Mouse (Mus musculus) neural tube, embryonic 15.5 days (tissue): ENCODE data around the gene Yars. TPM values are rescaled to one million over a fixed set of nuclear protein-coding genes. Genes with fewer than 3 reads are reported as not detected.

Source experiments
- ATAC-seq: fragments of 200-750 bp; cut with Nextera tagmentation; 2 replicates; pipeline ENCODE4 v1.8.0; 2017; ENCODE audit warnings: mild to moderate bottlenecking, moderate TSS enrichment, moderate library complexity; ENCODE audit not compliant: low FRiP score
- H3K27ac ChIP-seq: fragments of 300-500 bp; sonication (generic); replicated peaks from 2 replicates; pipeline ENCODE4 v1.5.1; 2015; ENCODE audit warnings: mild to moderate bottlenecking, inconsistent platforms
- H3K27me3 ChIP-seq: fragments of 300-500 bp; sonication (generic); replicated peaks from 2 replicates; pipeline ENCODE4 v1.6.1; 2015; ENCODE audit warnings: inconsistent platforms
- H3K36me3 ChIP-seq: fragments of 300-500 bp; sonication (generic); 2 replicates; pipeline ENCODE4 v1.6.1; 2015; ENCODE audit warnings: inconsistent platforms
- H3K4me1 ChIP-seq: fragments of 300-500 bp; sonication (generic); 2 replicates; pipeline ENCODE4 v1.6.1; 2015; ENCODE audit warnings: inconsistent platforms
- H3K4me2 ChIP-seq: fragments of 300-500 bp; sonication (generic); 2 replicates; pipeline ENCODE4 v1.6.1; 2015; ENCODE audit warnings: inconsistent platforms, mild to moderate bottlenecking, moderate library complexity
- H3K4me3 ChIP-seq: fragments of 300-500 bp; sonication (generic); replicated peaks from 2 replicates; pipeline ENCODE4 v1.5.1; 2015; ENCODE audit warnings: mild to moderate bottlenecking, inconsistent platforms
- H3K9ac ChIP-seq: fragments of 300-500 bp; sonication (generic); replicated peaks from 2 replicates; pipeline ENCODE4 v1.6.1; 2015; ENCODE audit warnings: mild to moderate bottlenecking, inconsistent platforms
- H3K9me3 ChIP-seq: fragments of 300-500 bp; sonication (generic); replicated peaks from 2 replicates; pipeline ENCODE4 v1.6.1; 2016; ENCODE audit warnings: inconsistent platforms
- WGBS: fragments of 180-500 bp; shearing (Covaris S2); methylation state at CpG from one replicate; pipeline ENCODE4 v1.1.7; 2015; ENCODE audit warnings: mixed read lengths; 5-methylcytosine and 5-hydroxymethylcytosine counted together
- polyA plus RNA-seq: library from polyadenylated mRNA; unstranded; fragments of >200 nt; fragmentation: Nextera tagmentation; extraction: Ambion mirVana; gene quantifications from 2 replicates; pipeline ENCODE4 v1.2.1, GENCODE M21; 2015

The Yars gene
- polyA plus RNA-seq, 1 experiment from 2014 or later = 111 TPM

GRCm38 (mm10) chr4:129232561-129233360 is 43.2 kb downstream of the Yars start:
- 76% methylated on average over 9 of the region's 9 CpGs for WGBS
- Histone ChIP-seq H3K4me3 (no peak overlapping the region), H3K9me3 (no peaks in the 10 kb centered on the region), H3K27ac (no peak overlapping the region), H3K4me1 (peaks cover 34% of the 10 kb centered on the region), H3K4me2 (no peak overlapping the region), H3K27me3 (no peaks in the 10 kb centered on the region), H3K36me3 (no peaks in the 10 kb centered on the region), H3K9ac (no peak overlapping the region)
- ATAC-seq = no peak

GRCm38 (mm10) chr4:129234488-129234887 is 44.9 kb downstream of the Yars start:
- no peaks in the 10 kb centered on the region for H3K36me3 ChIP-seq

GRCm38 (mm10) chr4:129235147-129235546 is 45.6 kb downstream of the Yars start:
- no peak for ATAC-seq
- WGBS = 85% methylated on average over 3 of the region's 3 CpGs
- no peaks in the 10 kb centered on the region for H3K9me3 ChIP-seq

More at GRCm38 (mm10) chr4:129234488-129234887, 44.9 kb downstream of the Yars start:
- Histone ChIP-seq H3K27me3 (no peaks in the 10 kb centered on the region), H3K9ac (no peak overlapping the region), H3K4me1 (peaks cover 44% of the 10 kb centered on the region), H3K9me3 (no peaks in the 10 kb centered on the region), H3K4me3 (no peak overlapping the region), H3K4me2 (no peak overlapping the region), H3K27ac (no peak overlapping the region)
- no peak for ATAC-seq
- 77% methylated on average over 7 of the region's 7 CpGs for WGBS

GRCm38 (mm10) chr4:129236236-129236813 is 46.8 kb downstream of the Yars start:
- no peak for ATAC-seq
- WGBS = 73% methylated on average over 8 of the region's 8 CpGs
- H3K27ac ChIP-seq = no peak overlapping the region
- H3K9me3 ChIP-seq = no peaks in the 10 kb centered on the region
- no peak overlapping the region for H3K4me2 ChIP-seq
- H3K9ac ChIP-seq = no peak overlapping the region
- peaks cover 47% of the 10 kb centered on the region for H3K4me1 ChIP-seq
- no peaks in the 10 kb centered on the region for H3K36me3 ChIP-seq
- no peak overlapping the region for H3K4me3 ChIP-seq
- H3K27me3 ChIP-seq = no peaks in the 10 kb centered on the region

More at GRCm38 (mm10) chr4:129235147-129235546, 45.6 kb downstream of the Yars start:
- Histone ChIP-seq H3K9ac (no peak overlapping the region), H3K4me1 (peaks cover 46% of the 10 kb centered on the region), H3K4me2 (no peak overlapping the region), H3K4me3 (no peak overlapping the region), H3K27ac (no peak overlapping the region), H3K36me3 (no peaks in the 10 kb centered on the region), H3K27me3 (no peaks in the 10 kb centered on the region)

- Histone ChIP-seq H3K9me3 (no peaks in the 10 kb centered on the region), H3K27ac (peak overlapping the region; percentile 69), H3K4me1 (peaks cover 58% of the 10 kb centered on the region), H3K4me2 (peak overlapping the region; percentile 92), H3K9ac (peak overlapping the region; percentile 79), H3K27me3 (no peaks in the 10 kb centered on the region), H3K4me3 (peak overlapping the region; percentile 69), H3K36me3 (no peaks in the 10 kb centered on the region)
- WGBS = 8% methylated on average over 21 of the region's 21 CpGs
- 0 out of 2 replicates have a peak, but pooled peaks have one; percentile 15 for ATAC-seq
Observed at GRCm38 (mm10) chr4:129237843-129238441, 48.4 kb downstream of the Yars start.

GRCm38 (mm10) chr4:129238579-129239016 is 49.0 kb downstream of the Yars start:
- Histone ChIP-seq H3K27me3 (no peaks in the 10 kb centered on the region), H3K36me3 (no peaks in the 10 kb centered on the region), H3K9me3 (no peaks in the 10 kb centered on the region), H3K4me1 (peaks cover 58% of the 10 kb centered on the region), H3K9ac (peak overlapping the region; percentile 79), H3K4me3 (peak overlapping the region; percentile 69), H3K4me2 (peak overlapping the region; percentile 92), H3K27ac (peak overlapping the region; percentile 69)
- peak; percentile 81 for ATAC-seq
- 0% methylated on average over 23 of the region's 23 CpGs for WGBS

- H3K4me1 ChIP-seq = peaks cover 58% of the 10 kb centered on the region
- H3K27ac ChIP-seq = peak overlapping the region; percentile 69
- 0% methylated on average over 29 of the region's 29 CpGs for WGBS
- ATAC-seq = peak; percentile 89
- H3K9ac ChIP-seq = peak overlapping the region; percentile 79
- peak overlapping the region; percentile 92 for H3K4me2 ChIP-seq
- H3K27me3 ChIP-seq = no peaks in the 10 kb centered on the region
- peak overlapping the region; percentile 69 for H3K4me3 ChIP-seq
- H3K9me3 ChIP-seq = no peaks in the 10 kb centered on the region
- no peaks in the 10 kb centered on the region for H3K36me3 ChIP-seq
Observed at GRCm38 (mm10) chr4:129239075-129239474, 49.5 kb downstream of the Yars start.

- Histone ChIP-seq H3K27me3 (peaks cover 19% of the 10 kb centered on the region), H3K27ac (no peak overlapping the region), H3K4me3 (no peak overlapping the region), H3K36me3 (no peaks in the 10 kb centered on the region), H3K4me1 (peaks cover 44% of the 10 kb centered on the region), H3K9me3 (no peaks in the 10 kb centered on the region), H3K9ac (no peak overlapping the region), H3K4me2 (no peak overlapping the region)
- 10% methylated on average over 6 of the region's 7 CpGs for WGBS
- no peak for ATAC-seq
Observed at GRCm38 (mm10) chr4:129241898-129242297, 52.3 kb downstream of the Yars start.

- Histone ChIP-seq H3K27me3 (peaks cover 22% of the 10 kb centered on the region), H3K4me1 (peaks cover 39% of the 10 kb centered on the region), H3K27ac (0 out of 2 replicates have a peak overlapping the region, but pooled peaks have one; percentile 28), H3K4me2 (no peak overlapping the region), H3K9me3 (no peaks in the 10 kb centered on the region), H3K9ac (no peak overlapping the region), H3K4me3 (no peak overlapping the region), H3K36me3 (no peaks in the 10 kb centered on the region)
- 32% methylated on average over 4 of the region's 4 CpGs for WGBS
- no peak for ATAC-seq
Observed at GRCm38 (mm10) chr4:129242327-129242726, 52.8 kb downstream of the Yars start.

GRCm38 (mm10) chr4:129242761-129243160 is 53.2 kb downstream of the Yars start:
- no peak for ATAC-seq
- Histone ChIP-seq H3K27me3 (peaks cover 26% of the 10 kb centered on the region), H3K27ac (0 out of 2 replicates have a peak overlapping the region, but pooled peaks have one; percentile 28), H3K4me1 (peaks cover 36% of the 10 kb centered on the region), H3K9me3 (no peaks in the 10 kb centered on the region), H3K9ac (no peak overlapping the region), H3K4me2 (no peak overlapping the region), H3K4me3 (no peak overlapping the region), H3K36me3 (no peaks in the 10 kb centered on the region)
- 13% methylated on average over 4 of the region's 4 CpGs for WGBS

GRCm38 (mm10) chr4:129244802-129245201 is 55.2 kb downstream of the Yars start:
- Histone ChIP-seq H3K9me3 (no peaks in the 10 kb centered on the region), H3K4me2 (no peak overlapping the region), H3K36me3 (no peaks in the 10 kb centered on the region), H3K27ac (no peak overlapping the region), H3K27me3 (peaks cover 45% of the 10 kb centered on the region), H3K4me3 (no peak overlapping the region), H3K4me1 (peaks cover 34% of the 10 kb centered on the region), H3K9ac (no peak overlapping the region)
- ATAC-seq = no peak
- WGBS = 77% methylated on average over 4 of the region's 4 CpGs
